Mouse (Mus musculus) left cerebral cortex, postnatal 25 days (tissue): ENCODE data around the gene Fhdc1. TPM values are rescaled to one million over a fixed set of nuclear protein-coding genes. Genes with fewer than 3 reads are reported as not detected.

Experiments used
- DNase-seq, 2 experiments: peaks; one replicate each; pipeline ENCODE4 v3.0.0; 2022; ENCODE audit warnings: low spot score in 2 of 2, mixed read lengths in 1 of 2
- intact Hi-C: fragments of 180-260 bp; cut with DNase I; formaldehyde crosslinking; loops from one replicate; pipeline ENCODE4 v1.15.1; 2025
- total RNA-seq, 2 experiments: library from RNA; stranded (reverse); gene quantifications; 2 replicates each; pipeline ENCODE4 v1.2.3; 2021

Gene Fhdc1
- total RNA-seq = 1 to 10 TPM; 3.7 to 4.0 TPM

GRCm38 (mm10) chr3:84480006-84480897, at the start of gene Fhdc1:
TSS of gene Fhdc1 (minus strand) at chr3:84480429.
- peak; percentile 27 to 40 for DNase-seq
- intact Hi-C loops = loop anchor here (5.0 kb wide), 2 partner anchors 43 to 128 kb away; no protein-coding TSS in a partner anchor

DNA sequence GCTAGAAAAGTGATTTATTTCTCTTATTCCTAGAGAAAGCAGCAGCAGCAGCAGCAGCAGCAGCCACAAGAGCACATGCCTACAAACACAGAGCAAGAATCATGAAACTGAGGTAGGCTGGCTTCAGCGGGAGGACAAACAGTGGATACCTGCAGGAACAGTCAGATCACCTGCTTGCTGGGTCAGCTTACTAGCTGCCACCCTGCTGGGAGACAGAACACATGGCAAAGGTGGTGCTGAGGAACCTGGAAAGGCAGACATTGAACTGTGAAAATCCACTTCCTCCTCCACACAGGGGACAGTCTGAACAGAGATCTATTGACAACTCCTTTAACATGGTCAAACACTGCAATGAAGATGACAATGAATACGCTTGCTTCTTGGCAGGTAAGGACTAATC, 48.8 kb upstream of the Fhdc1 start:
- DNase-seq = no peak
- intact Hi-C loops = no loop called here

- intact Hi-C loops = no loop called here
- DNase-seq = no peak
These were observed 44.7 kb upstream of the Fhdc1 start for GRCm38 (mm10) chr3:84524952-84525351.

DNA sequence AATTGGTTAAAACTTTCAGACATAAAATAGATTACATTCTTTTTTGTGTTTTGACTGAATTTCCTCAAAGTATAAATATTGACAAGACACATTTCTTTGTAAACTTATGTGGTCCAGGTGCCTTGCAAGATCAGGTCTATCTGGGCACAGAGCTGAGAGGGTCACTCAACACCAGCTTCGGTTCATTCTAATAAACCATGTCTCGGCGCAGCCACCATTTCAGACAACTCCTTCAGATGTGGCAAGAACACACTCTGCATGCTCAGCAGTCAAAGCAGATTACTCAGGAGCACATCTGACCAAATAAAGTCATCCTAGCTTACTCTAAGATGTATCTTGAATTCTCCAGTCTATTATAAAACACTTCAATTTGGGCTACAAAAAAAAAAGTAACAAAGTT, 35.9 kb upstream of the Fhdc1 start:
- intact Hi-C loops = no loop called here
- no peak for DNase-seq

DNA sequence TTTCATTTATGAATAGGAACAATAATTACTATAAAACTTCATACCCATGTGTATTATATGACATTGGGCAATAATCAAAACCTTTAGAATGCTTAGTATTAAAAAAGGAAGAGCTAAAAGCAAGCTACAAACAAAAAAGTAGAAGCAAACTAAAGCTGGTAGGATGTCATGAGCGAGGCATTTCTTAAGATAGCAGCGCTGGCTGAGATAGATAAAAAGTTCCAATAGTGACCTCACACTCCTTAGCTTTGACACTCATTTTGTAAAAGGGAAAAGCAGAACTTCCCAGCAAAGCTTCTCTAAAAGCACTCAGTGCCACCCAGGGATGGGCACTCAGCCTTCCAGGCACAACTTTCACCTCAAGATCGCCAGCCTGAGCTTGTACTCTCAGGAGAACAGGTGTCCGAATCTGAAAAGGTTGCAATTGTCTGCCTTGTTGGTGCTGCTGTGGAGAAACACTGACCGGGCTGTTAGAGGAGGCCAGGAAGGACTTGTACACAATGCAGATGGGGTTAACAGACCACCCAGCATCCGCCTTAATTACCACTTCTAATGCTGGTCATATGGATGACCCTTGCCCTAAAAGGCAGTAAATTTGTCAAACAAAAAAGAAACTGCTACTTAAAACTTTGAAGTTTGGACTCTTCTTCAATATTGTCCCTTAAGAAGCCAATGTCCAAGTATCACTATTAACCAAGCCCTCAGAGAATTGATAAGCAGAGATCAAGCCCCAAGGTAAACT, 32.7 kb upstream of the Fhdc1 start:
- intact Hi-C loops = no loop called here
- DNase-seq = no peak

DNA sequence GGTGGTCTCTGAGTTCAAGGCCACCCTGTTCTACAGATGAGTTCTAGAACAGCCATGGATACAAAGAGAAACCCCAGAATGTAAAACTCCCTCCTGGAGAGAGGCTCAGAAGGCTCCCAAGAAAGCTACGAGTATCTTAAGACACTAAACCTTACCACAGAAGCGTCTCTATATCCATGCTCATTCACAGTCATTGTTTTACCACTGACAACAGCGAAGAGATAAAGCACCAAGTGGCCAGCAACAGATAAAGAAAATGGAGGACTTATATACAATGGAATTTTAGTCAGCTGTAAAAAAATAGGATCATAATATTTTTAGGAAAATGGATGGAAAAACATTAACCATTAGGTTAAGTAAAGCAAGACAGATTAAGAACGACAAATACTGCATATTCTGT, 25.0 kb upstream of the Fhdc1 start:
- intact Hi-C loops = no loop called here
- no peak for DNase-seq

GRCm38 (mm10) chr3:84504291-84504690, 24.1 kb upstream of the Fhdc1 start:
- intact Hi-C loops = no loop called here
- DNase-seq = no peak

GRCm38 (mm10) chr3:84502101-84502500, 21.9 kb upstream of the Fhdc1 start:
- no peak for DNase-seq
- intact Hi-C loops = no loop called here

DNA sequence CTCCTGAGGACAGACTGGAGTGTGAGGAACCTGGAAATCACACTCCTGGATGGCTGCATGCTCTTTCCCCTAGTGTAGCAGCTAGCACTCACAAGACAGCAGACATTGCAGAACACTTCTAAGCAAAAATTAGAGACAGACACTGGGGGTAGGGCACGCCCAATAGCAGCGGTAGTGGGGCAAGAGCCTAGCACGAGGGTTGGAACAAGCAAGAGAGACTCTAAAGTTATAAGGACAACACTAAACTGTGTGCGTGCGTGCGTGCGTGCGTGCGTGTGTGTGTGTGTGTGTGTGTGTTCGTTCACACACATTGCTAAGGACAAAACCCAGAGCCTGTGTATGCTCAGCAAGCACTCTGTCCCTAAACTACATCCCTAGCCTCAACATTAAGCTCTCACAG, 20.3 kb upstream of the Fhdc1 start:
- intact Hi-C loops = no loop called here
- DNase-seq = no peak

- no peak for DNase-seq
- intact Hi-C loops = no loop called here
These were observed 17.5 kb upstream of the Fhdc1 start for GRCm38 (mm10) chr3:84497718-84498117.

DNA sequence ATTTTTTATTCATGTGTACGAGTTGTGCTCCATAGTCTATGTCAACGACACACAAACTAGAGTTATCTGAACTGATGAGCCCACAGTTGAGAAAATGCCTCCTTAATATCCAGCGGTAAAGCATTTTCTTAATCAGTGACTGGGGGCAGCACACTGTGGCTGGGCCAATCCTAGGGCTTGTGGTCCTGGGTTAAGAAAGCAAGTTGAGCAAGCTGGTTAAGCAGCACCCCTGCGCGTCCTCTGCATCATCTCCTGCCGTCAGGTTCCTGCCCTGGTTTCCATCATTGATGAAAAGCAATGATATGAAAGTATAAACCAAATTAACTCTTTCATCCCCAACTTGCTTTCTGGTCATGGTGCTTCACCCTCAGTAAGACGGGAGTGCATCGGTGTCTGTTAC, 12.4 kb upstream of the Fhdc1 start:
- DNase-seq = no peak
- intact Hi-C loops = no loop called here

DNA sequence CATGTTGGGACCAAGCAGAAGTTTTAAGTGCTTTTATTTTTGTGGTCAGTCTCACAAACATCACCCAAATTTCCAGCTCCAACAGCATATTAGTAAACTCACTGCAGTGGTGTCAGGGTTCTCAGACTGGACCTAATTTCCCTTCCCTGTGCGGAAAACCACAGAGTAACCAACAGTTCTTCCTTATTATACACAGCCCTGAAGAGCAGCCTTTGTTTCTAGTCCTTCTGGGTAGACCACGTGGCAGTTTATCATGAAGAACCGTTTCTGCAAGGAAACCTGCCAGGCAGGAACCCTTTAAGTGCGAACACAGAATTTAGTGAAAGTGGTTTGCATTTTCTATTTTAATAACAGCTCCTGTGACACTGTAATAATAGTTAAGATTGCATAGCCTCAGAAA, 11.9 kb upstream of the Fhdc1 start:
- intact Hi-C loops = no loop called here
- DNase-seq = no peak

DNA sequence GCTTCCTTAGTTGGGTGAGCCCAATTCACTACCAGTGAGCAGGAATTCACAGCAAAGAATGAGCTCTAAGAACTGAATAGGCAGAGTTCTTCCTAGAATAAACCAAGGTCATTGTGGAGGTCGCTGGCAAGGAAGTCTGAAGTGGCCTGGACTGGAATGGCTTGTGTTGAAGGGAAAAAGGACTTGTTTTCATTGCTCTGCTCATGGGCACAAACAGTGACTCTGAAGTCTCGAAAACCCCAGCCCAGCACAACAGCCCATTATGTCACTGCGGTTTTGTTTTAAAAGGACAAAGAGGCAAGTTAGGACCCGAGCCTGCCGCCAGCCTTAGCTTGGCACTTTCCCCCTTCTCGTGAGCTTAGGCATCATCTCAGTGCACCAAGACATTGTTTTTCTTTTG, 8.5 kb upstream of the Fhdc1 start:
- DNase-seq = peak; percentile 8 to 50
- intact Hi-C loops = no loop called here

DNA sequence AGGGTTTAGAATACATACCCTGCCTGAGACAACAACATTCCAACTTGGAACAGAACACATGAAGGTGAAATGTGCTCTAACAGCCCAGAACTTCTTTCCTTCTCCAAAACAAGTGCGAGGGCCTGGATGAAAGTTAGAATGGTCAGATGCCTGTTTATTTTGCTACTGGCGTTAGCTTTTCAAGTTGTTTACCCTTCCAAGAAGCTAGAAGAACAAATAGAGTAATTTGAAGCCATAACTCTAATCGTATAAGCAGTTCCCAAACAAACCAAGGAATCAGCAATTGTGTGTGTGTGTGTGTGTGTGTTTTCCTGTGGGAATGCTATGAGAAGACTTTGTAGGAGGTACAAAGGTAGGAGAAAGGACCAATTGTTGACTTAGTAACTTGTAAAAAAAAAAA, 4.7 kb upstream of the Fhdc1 start:
- no peak for DNase-seq
- intact Hi-C loops = loop anchor here (5.0 kb wide), 2 partner anchors 48 to 133 kb away; no protein-coding TSS in a partner anchor

DNA sequence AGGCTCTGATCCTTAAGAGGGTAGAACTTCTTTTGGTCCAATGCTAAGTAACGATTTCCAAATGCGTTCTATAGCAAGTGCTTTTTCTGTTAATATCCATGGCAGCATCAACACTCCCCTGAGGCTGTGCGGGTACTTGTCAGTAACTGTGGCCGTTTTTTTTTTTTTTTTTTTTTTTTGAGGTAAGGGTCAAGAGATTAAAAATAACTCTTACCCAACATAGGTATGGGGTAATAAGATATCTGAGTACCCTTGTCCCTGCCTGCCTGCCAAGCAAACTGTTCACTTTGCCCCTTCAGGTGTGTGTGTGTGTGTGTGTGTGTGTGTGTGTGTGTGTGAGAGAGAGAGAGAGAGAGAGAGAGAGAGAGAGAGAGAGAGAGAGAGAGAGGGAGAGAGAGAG, 4.1 kb upstream of the Fhdc1 start:
- intact Hi-C loops = loop anchor here (5.0 kb wide), 2 partner anchors 47 to 132 kb away; no protein-coding TSS in a partner anchor
- no peak for DNase-seq

- intact Hi-C loops = loop anchor here (5.0 kb wide), 2 partner anchors 45 to 130 kb away; no protein-coding TSS in a partner anchor
- no peak for DNase-seq
These were observed 1.9 kb upstream of the Fhdc1 start for GRCm38 (mm10) chr3:84482121-84482520.

DNA sequence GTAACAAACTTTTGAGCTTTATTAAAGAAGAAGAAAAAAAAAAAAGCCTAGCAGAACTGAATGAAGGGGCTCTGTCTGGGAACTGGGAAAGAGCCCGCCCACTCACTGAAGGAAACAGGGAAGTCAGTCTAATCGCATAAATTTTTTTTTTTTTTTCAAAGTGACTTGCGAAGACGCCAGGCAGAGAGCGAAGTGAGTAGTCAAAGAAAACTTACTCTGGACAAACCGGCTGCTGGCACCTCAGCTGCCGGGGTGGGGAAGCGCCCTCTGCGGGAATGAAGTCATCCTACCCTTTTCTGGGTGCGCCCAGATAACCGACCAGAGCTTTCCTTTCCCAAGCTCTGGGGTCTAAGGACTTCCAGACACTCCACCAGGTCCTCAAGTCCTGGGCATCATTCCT, 875 bp upstream of the Fhdc1 start:
- intact Hi-C loops = loop anchor here (5.0 kb wide), 2 partner anchors 44 to 129 kb away; no protein-coding TSS in a partner anchor
- peak in 1 of 2 experiments; percentile 32 for DNase-seq

DNA sequence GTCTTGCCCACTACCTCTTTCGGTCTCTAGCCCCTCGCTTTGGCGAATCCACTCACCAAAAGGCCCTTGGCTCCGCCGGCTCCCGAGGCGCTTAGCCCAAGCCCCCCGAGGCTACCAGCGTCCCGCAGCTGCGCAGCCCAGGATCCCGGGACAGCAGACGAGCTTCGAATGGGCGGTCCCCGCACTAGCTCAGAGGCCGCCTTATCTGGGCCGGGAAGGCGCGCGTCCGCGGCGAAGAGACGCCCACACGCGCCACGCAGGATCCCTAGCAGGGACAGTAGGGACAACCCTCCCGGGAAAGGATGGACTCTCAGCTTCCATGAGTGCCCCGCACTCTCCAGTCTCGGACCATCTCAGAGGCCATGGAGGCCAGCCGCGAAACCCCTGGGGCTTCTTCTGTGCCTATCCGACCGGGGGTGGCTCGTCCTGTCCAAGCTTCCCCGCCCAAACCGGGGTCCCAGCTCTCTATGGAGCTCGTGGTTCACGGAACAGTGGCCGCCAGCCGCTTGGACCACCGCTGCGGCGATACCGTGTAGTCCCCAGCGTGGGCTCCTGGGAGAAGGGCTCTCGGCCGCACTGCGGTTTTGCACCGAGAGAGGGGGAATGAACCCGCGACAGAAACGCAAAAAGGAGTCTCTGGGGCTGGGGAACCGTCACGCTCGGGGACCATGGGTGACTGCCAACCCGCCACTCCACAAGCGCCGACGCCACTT, 780 bp downstream of the Fhdc1 start:
- DNase-seq = peak; percentile 32 to 41
- intact Hi-C loops = loop anchor here (5.0 kb wide), 2 partner anchors 42 to 127 kb away; no protein-coding TSS in a partner anchor

- no peak for DNase-seq
- intact Hi-C loops = no loop called here
These were observed 1.3 kb downstream of the Fhdc1 start for GRCm38 (mm10) chr3:84478896-84479292.

- DNase-seq = no peak
- intact Hi-C loops = no loop called here
These were observed 2.0 kb downstream of the Fhdc1 start for GRCm38 (mm10) chr3:84478195-84478594.
